Mouse (Mus musculus) C2C12 (cell line): ENCODE results near the gene Gm13090. TPM values are rescaled to one million over a fixed set of nuclear protein-coding genes. Genes with fewer than 3 reads are reported as not detected.

Experiments
- H3K27me3 ChIP-seq: one replicate; pipeline ENCODE4 v1.6.1; 2011; ENCODE audit not compliant: control insufficient read depth, insufficient read depth, insufficient read length
- H3K36me3 ChIP-seq: one replicate; pipeline ENCODE4 v1.6.1; 2011; ENCODE audit not compliant: control insufficient read depth, insufficient read depth
- H3K4me3 ChIP-seq: one replicate; pipeline ENCODE4 v1.5.1; 2011; ENCODE audit warnings: mild to moderate bottlenecking, control low read depth; ENCODE audit not compliant: poor library complexity, insufficient read depth, severe bottlenecking
- H3K79me2 ChIP-seq: one replicate; pipeline ENCODE4 v1.6.1; 2011; ENCODE audit not compliant: control insufficient read depth, insufficient read depth
- H3K79me3 ChIP-seq: one replicate; pipeline ENCODE4 v1.6.1; 2011; ENCODE audit warnings: low read depth, control low read depth
- H3ac ChIP-seq: one replicate; pipeline ENCODE3; 2011; ENCODE audit warnings: low read depth; ENCODE audit not compliant: control insufficient read depth, insufficient read length
- CEBPB ChIP-seq: IDR thresholded peaks from one replicate; pipeline ENCODE4 v1.6.1; 2011; ENCODE audit warnings: low read depth, mild to moderate bottlenecking, control low read depth, moderate library complexity
- CTCF ChIP-seq: IDR thresholded peaks from one replicate; pipeline ENCODE4 v1.5.1; 2011; ENCODE audit not compliant: control insufficient read depth, insufficient read depth, insufficient read length
- FOSL1 ChIP-seq: IDR thresholded peaks from one replicate; pipeline ENCODE4 v1.8.0; 2011; ENCODE audit warnings: mild to moderate bottlenecking, low read length; ENCODE audit not compliant: poor library complexity, insufficient read depth, severe bottlenecking
- MAX ChIP-seq: IDR thresholded peaks from one replicate; pipeline ENCODE4 v1.6.1; 2011; ENCODE audit warnings: mild to moderate bottlenecking, control low read depth
- MYOD1 ChIP-seq: IDR thresholded peaks from one replicate; pipeline ENCODE4 v1.6.1; 2011; ENCODE audit warnings: low read depth; ENCODE audit not compliant: control insufficient read depth, insufficient read length
- MYOG ChIP-seq: IDR thresholded peaks from one replicate; pipeline ENCODE4 v1.6.1; 2011; ENCODE audit not compliant: control insufficient read depth, insufficient read length; ENCODE audit errors: extremely low read depth
- USF1 ChIP-seq: IDR thresholded peaks from one replicate; pipeline ENCODE4 v1.6.1; 2011; ENCODE audit warnings: low read depth, mild to moderate bottlenecking, control low read depth, moderate library complexity
- polyA plus RNA-seq: library from polyadenylated mRNA; unstranded; fragments of >200 nt; fragmentation: generic; extraction: Trizol; gene quantifications from one replicate; pipeline ENCODE4 v1.2.1, GENCODE M21; 2012; ENCODE audit warnings: missing spikeins

Gm13090 gene
- polyA plus RNA-seq, 1 experiment, result not detected

GRCm38 (mm10) chr4:151130756-151131490 lies 41.6 kb downstream of the Gm13090 start:
- Histone ChIP-seq H3K79me3 (no peaks in the 10 kb centered on the region), H3K27me3 (peaks cover 91% of the 10 kb centered on the region), H3K79me2 (no peaks in the 10 kb centered on the region), H3ac (no peak overlapping the region), H3K36me3 (no peaks in the 10 kb centered on the region), H3K4me3 (no peak overlapping the region)
- no peak for TF ChIP-seq CTCF
- no peak for TF ChIP-seq MYOG
- no peak for TF ChIP-seq CEBPB
- TF ChIP-seq MAX, result no peak
- TF ChIP-seq USF1, result no peak
- TF ChIP-seq FOSL1, result no peak
- TF ChIP-seq MYOD1, result no peak

DNA sequence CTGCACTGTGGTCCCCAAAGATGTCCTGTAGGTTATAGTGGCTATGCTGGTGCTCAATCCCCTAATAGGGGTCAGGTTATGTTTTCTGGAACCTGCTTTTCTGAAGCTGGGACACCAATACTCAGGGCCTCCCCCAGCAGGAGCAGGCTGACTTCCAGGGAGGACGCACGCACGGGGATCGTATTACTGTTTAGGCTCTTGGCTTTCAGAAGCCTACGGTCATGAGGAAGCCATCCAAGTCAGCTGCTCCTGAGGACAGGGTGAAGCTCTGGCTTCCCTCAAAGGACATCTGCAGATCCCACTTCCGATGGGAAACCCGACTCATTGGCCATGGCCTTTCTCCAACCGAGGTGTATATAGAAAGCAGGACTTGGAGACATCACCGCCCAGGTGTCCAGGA lies 43.1 kb downstream of the Gm13090 start:
- Histone ChIP-seq H3K4me3 (no peak overlapping the region), H3K36me3 (no peaks in the 10 kb centered on the region), H3K79me3 (no peaks in the 10 kb centered on the region), H3ac (no peak overlapping the region), H3K27me3 (peaks cover 81% of the 10 kb centered on the region), H3K79me2 (no peaks in the 10 kb centered on the region)
- TF ChIP-seq MYOG, result no peak
- no peak for TF ChIP-seq CEBPB
- TF ChIP-seq MAX, result no peak
- no peak for TF ChIP-seq USF1
- TF ChIP-seq CTCF, result no peak
- no peak for TF ChIP-seq FOSL1
- no peak for TF ChIP-seq MYOD1

DNA sequence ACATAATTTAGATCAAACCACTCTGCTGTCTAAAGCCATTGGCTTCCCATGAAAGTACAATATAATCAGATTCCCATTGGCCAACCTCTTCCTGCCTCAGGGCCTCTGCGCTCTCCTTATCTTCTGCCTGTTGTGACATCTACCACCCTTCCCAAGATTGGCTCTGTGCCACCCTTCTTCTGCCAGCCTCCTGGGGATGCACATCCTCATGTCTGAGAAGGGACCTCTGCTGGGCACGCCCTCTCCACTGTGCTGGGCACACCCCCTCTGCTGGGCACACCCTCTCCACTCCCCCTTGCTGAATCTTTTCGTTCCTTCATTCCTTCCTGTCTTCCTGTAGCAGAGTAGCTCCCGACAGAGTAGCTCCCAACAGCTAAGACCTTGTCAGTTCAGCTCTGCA lies 44.4 kb downstream of the Gm13090 start:
- H3K79me2 ChIP-seq, result no peaks in the 10 kb centered on the region
- H3K4me3 ChIP-seq, result no peak overlapping the region
- no peaks in the 10 kb centered on the region for H3K79me3 ChIP-seq
- H3K36me3 ChIP-seq, result no peaks in the 10 kb centered on the region
- H3K27me3 ChIP-seq, result peaks cover 80% of the 10 kb centered on the region
- no peak for TF ChIP-seq USF1
- no peak for TF ChIP-seq MYOG
- TF ChIP-seq CEBPB, result no peak
- no peak for TF ChIP-seq FOSL1
- TF ChIP-seq CTCF, result no peak
- H3ac ChIP-seq, result no peak overlapping the region

DNA sequence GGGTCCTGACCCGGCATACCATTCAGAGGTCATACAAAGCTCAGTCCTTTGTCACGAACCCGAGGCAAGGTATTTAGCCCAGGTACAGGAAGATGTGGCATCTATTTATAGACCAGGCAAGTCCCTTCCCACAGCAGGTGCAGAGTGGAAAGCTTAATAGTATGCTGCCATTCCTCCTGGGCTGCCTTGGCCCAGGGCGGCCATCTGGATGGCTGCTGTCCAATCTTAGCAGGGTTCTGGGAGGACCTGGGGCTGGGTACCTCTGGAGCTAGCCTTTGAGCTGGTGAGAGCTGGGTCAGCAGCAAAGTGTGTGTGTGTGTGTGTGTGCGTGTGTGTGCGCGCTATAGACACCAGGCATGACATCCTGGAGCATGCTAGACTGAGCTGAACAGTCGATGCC lies 46.1 kb downstream of the Gm13090 start:
- Histone ChIP-seq H3K79me3 (no peaks in the 10 kb centered on the region), H3K4me3 (no peak overlapping the region), H3K27me3 (peaks cover 79% of the 10 kb centered on the region), H3K36me3 (no peaks in the 10 kb centered on the region), H3K79me2 (no peaks in the 10 kb centered on the region), H3ac (no peak overlapping the region)
- TF ChIP-seq USF1 (no peak), MYOG (no peak), CEBPB (no peak), MYOD1 (no peak), FOSL1 (no peak)

DNA sequence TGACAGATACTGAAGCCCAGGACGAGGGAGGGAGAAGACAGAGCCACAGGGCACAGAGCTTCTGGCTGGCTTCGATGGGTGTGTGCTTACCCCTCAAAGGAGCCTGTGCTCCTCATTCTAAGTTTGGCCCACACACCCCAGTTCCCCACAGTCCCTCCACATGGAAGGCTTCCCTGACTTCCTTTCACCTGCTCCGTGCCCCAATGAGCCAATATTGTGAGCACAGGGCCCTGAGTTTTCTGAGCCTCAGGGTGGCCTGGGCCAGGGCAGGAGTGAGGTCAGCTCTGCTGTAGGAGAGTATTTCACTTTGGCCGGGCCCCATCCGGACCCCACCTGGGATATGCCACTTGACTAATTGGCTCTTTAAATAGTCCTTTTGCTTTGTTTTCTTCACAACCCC lies 48.3 kb downstream of the Gm13090 start:
- Histone ChIP-seq H3K79me2 (no peaks in the 10 kb centered on the region), H3K27me3 (peaks cover 76% of the 10 kb centered on the region), H3K79me3 (no peaks in the 10 kb centered on the region), H3ac (no peak overlapping the region), H3K36me3 (no peaks in the 10 kb centered on the region), H3K4me3 (no peak overlapping the region)
- TF ChIP-seq MYOD1 (no peak), FOSL1 (no peak), CEBPB (no peak), MAX (no peak), USF1 (no peak), MYOG (no peak), CTCF (no peak)

GRCm38 (mm10) chr4:151138135-151138534 lies 48.8 kb downstream of the Gm13090 start:
- TF ChIP-seq MYOG (no peak), FOSL1 (no peak), CEBPB (no peak), MYOD1 (no peak), CTCF (no peak), USF1 (no peak)
- H3K4me3 ChIP-seq, result no peak overlapping the region
- H3ac ChIP-seq, result no peak overlapping the region
- no peaks in the 10 kb centered on the region for H3K36me3 ChIP-seq
- no peaks in the 10 kb centered on the region for H3K79me3 ChIP-seq
- H3K79me2 ChIP-seq, result no peaks in the 10 kb centered on the region
- H3K27me3 ChIP-seq, result peaks cover 76% of the 10 kb centered on the region
